Mouse (Mus musculus) c-Kit-positive CD71-positive TER-119-positive erythroid progenitor cells, embryonic 14.5 days (primary cell): ENCODE data around the gene Tnfsf11.

Source experiments
- DNase-seq: peaks from one replicate; pipeline ENCODE4 v3.0.0-alpha.2; 2013; ENCODE audit warnings: low spot score

Gene Tnfsf11

GRCm38 (mm10) chr14:78287906-78288800 lies 19.7 kb downstream of the Tnfsf11 start:
- DNase-seq, result peak; percentile 37

- no peak for DNase-seq
These were observed 21.8 kb downstream of the Tnfsf11 start for GRCm38 (mm10) chr14:78286011-78286548.

- DNase-seq, result no peak
These were observed 25.4 kb downstream of the Tnfsf11 start for GRCm38 (mm10) chr14:78282490-78282889.

GRCm38 (mm10) chr14:78276395-78276930 lies 31.4 kb downstream of the Tnfsf11 start:
- DNase-seq, result no peak

- no peak for DNase-seq
These were observed 33.0 kb downstream of the Tnfsf11 start for GRCm38 (mm10) chr14:78274851-78275250.

- no peak for DNase-seq
These were observed 33.7 kb downstream of the Tnfsf11 start for GRCm38 (mm10) chr14:78274146-78274545.

- DNase-seq, result peak; percentile 18
These were observed 34.3 kb downstream of the Tnfsf11 start for GRCm38 (mm10) chr14:78273571-78273970.

- no peak for DNase-seq
These were observed 43.0 kb downstream of the Tnfsf11 start for GRCm38 (mm10) chr14:78264876-78265275.

- DNase-seq, result no peak
These were observed 45.2 kb downstream of the Tnfsf11 start for GRCm38 (mm10) chr14:78262596-78262995.

GRCm38 (mm10) chr14:78261246-78261645 lies 46.6 kb downstream of the Tnfsf11 start:
- no peak for DNase-seq

- DNase-seq, result no peak
These were observed 53.8 kb downstream of the Tnfsf11 start for GRCm38 (mm10) chr14:78254017-78254416.

- no peak for DNase-seq
These were observed 61.2 kb downstream of the Tnfsf11 start for GRCm38 (mm10) chr14:78246601-78247000.

GRCm38 (mm10) chr14:78244811-78245210 lies 63.0 kb downstream of the Tnfsf11 start:
- DNase-seq, result no peak

GRCm38 (mm10) chr14:78239346-78239745 lies 68.5 kb downstream of the Tnfsf11 start:
- DNase-seq, result no peak

- no peak for DNase-seq
These were observed 70.6 kb downstream of the Tnfsf11 start for GRCm38 (mm10) chr14:78237238-78237637.

- no peak for DNase-seq
These were observed 71.7 kb downstream of the Tnfsf11 start for GRCm38 (mm10) chr14:78236144-78236543.

GRCm38 (mm10) chr14:78235296-78235695 lies 72.5 kb downstream of the Tnfsf11 start:
- DNase-seq, result no peak

GRCm38 (mm10) chr14:78229012-78229411 lies 78.8 kb downstream of the Tnfsf11 start:
- no peak for DNase-seq
